Mouse (Mus musculus): ENCODE measurements at regions not wholly inside any gene's neighbourhood (a gene's known extent, or its start where the extent isn't known, plus 50 kb on each side); places are given as distances from the start of the nearest gene placed in this dataset.

DNA sequence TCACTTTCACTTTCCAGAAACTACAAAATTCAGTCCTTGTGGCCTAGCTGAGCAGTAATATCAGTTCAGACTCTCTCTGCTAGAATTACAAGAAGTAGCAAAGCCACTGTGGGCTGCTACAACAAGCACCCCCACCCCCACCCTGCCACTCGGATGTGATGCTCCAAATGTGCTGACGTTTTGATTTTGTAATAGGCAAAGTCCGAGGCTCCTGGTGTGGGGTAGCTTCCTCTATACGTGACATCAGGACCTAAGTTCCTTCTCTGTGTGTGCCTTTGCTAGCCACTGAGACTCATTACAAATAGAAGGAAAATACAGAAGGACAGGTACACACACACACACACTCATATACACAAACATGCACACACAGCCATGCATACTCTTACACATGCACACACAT, 76.7 kb downstream of the Plk2 start:
- TF ChIP-seq CTCF (IDR thresholded peaks at IDR 0.05; ENCODE audit: low read depth): no peak

GRCm38 (mm10) chr13:110477709-110478108, 82.9 kb downstream of the Plk2 start:
- H3K4me3 ChIP-seq (replicated peaks; ENCODE audit: low read depth, low read length): no peak overlapping the region
- TF ChIP-seq CTCF (IDR thresholded peaks at IDR 0.05; ENCODE audit: low read depth): no peak

More for the DNA sequence above, 76.7 kb downstream of the Plk2 start:
- Histone ChIP-seq H3K4me1 (replicated peaks; ENCODE audit: insufficient read depth, low read length) (no peaks in the 10 kb centered on the region), H3K4me2 (ENCODE audit: low read length) (no peak overlapping the region), H3K27me3 (ENCODE audit: insufficient read depth, low read length) (no peaks in the 10 kb centered on the region), H3K27ac (no peak overlapping the region), H3K4me3 (replicated peaks; ENCODE audit: low read depth, low read length) (no peak overlapping the region), H3K9me3 (replicated peaks; ENCODE audit: low read length) (no peaks in the 10 kb centered on the region), H3K9ac (ENCODE audit: low read depth, low read length) (no peak overlapping the region), H3K36me3 (ENCODE audit: insufficient read depth, low read length) (no peaks in the 10 kb centered on the region)
- no peak for DNase-seq (ENCODE audit: low spot score)
- no peak for ATAC-seq (replicated peaks; ENCODE audit: low FRiP score, low read depth)
- 52% methylated on average over 4 of the region's 4 CpGs for WGBS

DNA sequence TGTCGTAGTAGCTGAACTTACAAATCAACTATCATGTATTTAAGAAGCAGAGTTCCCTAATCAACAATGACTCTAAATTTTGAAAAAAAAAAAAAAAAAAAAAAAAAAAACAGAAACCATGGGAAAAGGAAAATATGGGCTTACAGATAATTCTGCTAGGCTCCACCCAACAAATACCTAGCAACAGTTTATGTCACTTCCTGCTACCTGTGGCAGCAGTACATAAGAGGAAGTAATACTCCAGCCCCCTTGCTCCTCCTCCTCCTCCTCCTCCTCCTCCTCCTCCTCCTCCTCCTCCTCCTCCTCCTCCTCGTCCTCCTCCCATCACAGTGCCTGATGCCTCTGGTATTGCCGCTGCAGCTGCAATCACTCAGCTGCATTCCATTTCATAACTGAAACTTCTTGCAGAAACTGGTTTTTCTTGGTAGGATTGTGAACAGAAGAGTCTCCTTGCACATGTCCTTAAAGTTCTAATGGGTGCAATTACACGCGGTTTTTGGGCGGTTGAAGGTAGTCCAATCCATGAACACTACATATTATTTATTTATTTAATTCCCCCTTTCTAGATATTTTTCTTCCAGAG, 89.6 kb downstream of the Plk2 start:
- H3K4me1 ChIP-seq (replicated peaks; ENCODE audit: insufficient read depth, low read length): no peaks in the 10 kb centered on the region
- H3K36me3 ChIP-seq (ENCODE audit: insufficient read depth, low read length): no peaks in the 10 kb centered on the region
- H3K27ac ChIP-seq: no peak overlapping the region
- 75% methylated on average over 5 of the region's 6 CpGs for WGBS
- H3K4me3 ChIP-seq (replicated peaks; ENCODE audit: low read depth, low read length): no peak overlapping the region
- ATAC-seq (replicated peaks; ENCODE audit: low FRiP score, low read depth) (no peak), DNase-seq (ENCODE audit: low spot score) (no peak)
- no peak overlapping the region for H3K9ac ChIP-seq (ENCODE audit: low read depth, low read length)
- no peak for TF ChIP-seq CTCF (IDR thresholded peaks at IDR 0.05; ENCODE audit: low read depth)
- no peak overlapping the region for H3K4me2 ChIP-seq (ENCODE audit: low read length)
- no peaks in the 10 kb centered on the region for H3K27me3 ChIP-seq (ENCODE audit: insufficient read depth, low read length)
- no peaks in the 10 kb centered on the region for H3K9me3 ChIP-seq (replicated peaks; ENCODE audit: low read length)

More at GRCm38 (mm10) chr13:110477709-110478108, 82.9 kb downstream of the Plk2 start:
- Histone ChIP-seq H3K36me3 (ENCODE audit: insufficient read depth, low read length) (no peaks in the 10 kb centered on the region), H3K27me3 (ENCODE audit: insufficient read depth, low read length) (no peaks in the 10 kb centered on the region), H3K4me2 (ENCODE audit: low read length) (no peak overlapping the region), H3K9ac (ENCODE audit: low read depth, low read length) (no peak overlapping the region), H3K27ac (no peak overlapping the region), H3K4me1 (replicated peaks; ENCODE audit: insufficient read depth, low read length) (no peaks in the 10 kb centered on the region), H3K9me3 (replicated peaks; ENCODE audit: low read length) (no peaks in the 10 kb centered on the region)
- ATAC-seq (replicated peaks; ENCODE audit: low FRiP score, low read depth) (no peak), DNase-seq (ENCODE audit: low spot score) (no peak)
- 97% methylated on average over 5 of the region's 5 CpGs for WGBS

GRCm38 (mm10) chr13:110485515-110485914, 90.7 kb downstream of the Plk2 start:
- WGBS: 92% methylated on average over 1 of the region's 1 CpGs
- Histone ChIP-seq H3K9me3 (replicated peaks; ENCODE audit: low read length) (no peaks in the 10 kb centered on the region), H3K27ac (no peak overlapping the region), H3K4me3 (replicated peaks; ENCODE audit: low read depth, low read length) (no peak overlapping the region), H3K9ac (ENCODE audit: low read depth, low read length) (no peak overlapping the region), H3K4me2 (ENCODE audit: low read length) (no peak overlapping the region), H3K4me1 (replicated peaks; ENCODE audit: insufficient read depth, low read length) (no peaks in the 10 kb centered on the region), H3K27me3 (ENCODE audit: insufficient read depth, low read length) (no peaks in the 10 kb centered on the region), H3K36me3 (ENCODE audit: insufficient read depth, low read length) (no peaks in the 10 kb centered on the region)
- no peak for DNase-seq (ENCODE audit: low spot score)
- no peak for ATAC-seq (replicated peaks; ENCODE audit: low FRiP score, low read depth)
- no peak for TF ChIP-seq CTCF (IDR thresholded peaks at IDR 0.05; ENCODE audit: low read depth)

GRCm38 (mm10) chr13:110490166-110490565, 95.3 kb downstream of the Plk2 start:
- H3K4me1 ChIP-seq (replicated peaks; ENCODE audit: insufficient read depth, low read length): no peaks in the 10 kb centered on the region
- H3K4me2 ChIP-seq (ENCODE audit: low read length): no peak overlapping the region
- no peak for TF ChIP-seq CTCF (IDR thresholded peaks at IDR 0.05; ENCODE audit: low read depth)
- DNase-seq (ENCODE audit: low spot score) (no peak), ATAC-seq (replicated peaks; ENCODE audit: low FRiP score, low read depth) (no peak)
- no peaks in the 10 kb centered on the region for H3K36me3 ChIP-seq (ENCODE audit: insufficient read depth, low read length)
- no peak overlapping the region for H3K27ac ChIP-seq
- H3K4me3 ChIP-seq (replicated peaks; ENCODE audit: low read depth, low read length): no peak overlapping the region
- no peaks in the 10 kb centered on the region for H3K9me3 ChIP-seq (replicated peaks; ENCODE audit: low read length)
- no peaks in the 10 kb centered on the region for H3K27me3 ChIP-seq (ENCODE audit: insufficient read depth, low read length)
- no peak overlapping the region for H3K9ac ChIP-seq (ENCODE audit: low read depth, low read length)
- 73% methylated on average over 2 of the region's 2 CpGs for WGBS

DNA sequence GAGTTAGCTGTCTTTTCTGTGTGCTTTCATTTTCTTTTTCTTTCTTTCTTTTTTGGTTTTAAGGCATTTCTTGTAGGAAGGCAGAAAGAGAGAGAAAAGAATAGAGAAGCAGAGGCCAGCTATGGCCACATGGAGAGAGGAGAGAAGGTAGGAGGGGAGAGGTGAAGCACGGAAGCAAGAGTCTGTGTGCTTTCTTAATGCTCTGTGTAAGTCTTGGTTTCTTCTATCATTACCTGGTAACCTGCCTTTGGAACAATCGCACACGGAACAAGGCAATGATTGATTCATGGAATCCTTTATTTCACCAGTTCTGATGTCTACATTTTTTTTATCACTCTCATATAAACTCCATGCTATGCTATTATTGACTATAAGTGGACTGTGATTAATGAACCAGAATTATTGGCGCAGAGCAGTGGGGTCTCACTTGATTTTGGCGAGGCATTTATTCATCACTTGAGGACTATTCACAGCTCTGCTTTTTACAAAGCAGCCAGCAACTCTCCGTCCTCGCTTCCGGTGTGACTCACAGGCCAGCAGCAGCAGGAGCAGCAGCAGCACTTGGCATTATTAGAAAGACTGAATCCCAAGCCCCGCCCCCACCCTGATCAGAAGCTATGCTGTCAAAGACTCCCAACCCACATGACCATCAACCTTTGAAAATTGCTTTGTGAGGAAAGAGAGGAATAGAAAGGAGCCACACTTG, 97.6 kb downstream of the Plk2 start:
- no peaks in the 10 kb centered on the region for H3K27me3 ChIP-seq (ENCODE audit: insufficient read depth, low read length)
- H3K27ac ChIP-seq: no peak overlapping the region
- H3K36me3 ChIP-seq (ENCODE audit: insufficient read depth, low read length): no peaks in the 10 kb centered on the region
- WGBS: 52% methylated on average over 9 of the region's 9 CpGs
- peak; percentile 31 for DNase-seq (ENCODE audit: low spot score)
- H3K9ac ChIP-seq (ENCODE audit: low read depth, low read length): no peak overlapping the region
- no peaks in the 10 kb centered on the region for H3K9me3 ChIP-seq (replicated peaks; ENCODE audit: low read length)
- ATAC-seq (replicated peaks; ENCODE audit: low FRiP score, low read depth): no peak
- no peak for TF ChIP-seq CTCF (IDR thresholded peaks at IDR 0.05; ENCODE audit: low read depth)
- no peaks in the 10 kb centered on the region for H3K4me1 ChIP-seq (replicated peaks; ENCODE audit: insufficient read depth, low read length)
- no peak overlapping the region for H3K4me2 ChIP-seq (ENCODE audit: low read length)
- H3K4me3 ChIP-seq (replicated peaks; ENCODE audit: low read depth, low read length): no peak overlapping the region

Measured in kidney, postnatal 0 days (tissue).